Mouse (Mus musculus) v-Abl transformed pro-B cells (cell line): ENCODE measurements around the gene Dlg2.

Source experiments
- in situ Hi-C, 2 experiments: fragments of 400-800 bp; cut with MboI; formaldehyde crosslinking; loops; one replicate each; pipeline ENCODE4 v1.15.1; 2025; ENCODE audit not compliant: unreplicated experiment in 2 of 2

Gene Dlg2

DNA sequence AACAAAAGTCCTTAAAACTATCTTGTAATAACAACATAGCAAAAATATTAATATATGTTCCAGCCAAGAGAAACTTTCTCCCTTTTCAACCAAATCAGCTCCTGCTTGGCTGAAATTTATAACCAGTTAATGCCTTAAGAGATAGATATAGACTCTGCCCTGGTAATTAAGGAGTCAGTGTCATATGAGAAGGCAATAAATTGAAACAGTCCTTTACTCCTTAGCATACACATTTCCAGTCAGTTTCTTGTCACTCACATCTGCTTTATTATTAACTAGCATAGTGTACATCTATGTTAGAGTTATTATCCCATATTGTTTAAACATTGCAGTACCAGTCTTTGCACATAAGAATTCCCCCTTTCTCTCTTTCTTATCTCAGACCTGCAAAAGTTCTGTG is 1197.9 kb downstream of the Dlg2 start:
- in situ Hi-C loops: no loop called here

DNA sequence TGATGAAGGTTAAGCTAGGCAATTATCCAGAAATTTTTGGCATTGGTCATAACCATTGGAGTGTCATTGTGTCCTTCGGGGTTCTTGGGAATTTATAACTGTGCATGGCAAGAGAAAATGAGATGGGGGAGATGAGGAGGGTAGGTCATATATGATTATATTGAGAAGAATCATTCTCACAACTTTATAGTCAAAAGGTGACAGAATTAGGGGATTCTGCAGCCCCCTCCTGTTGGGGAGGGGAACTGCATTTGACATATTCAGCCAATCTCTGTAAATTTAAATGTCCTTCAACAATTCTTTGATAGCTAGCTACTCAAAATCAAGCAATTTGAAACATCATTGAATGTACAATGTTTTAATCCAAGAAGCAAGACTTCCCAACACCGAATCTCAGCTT is 1201.5 kb downstream of the Dlg2 start:
- in situ Hi-C loops: no loop called here

DNA sequence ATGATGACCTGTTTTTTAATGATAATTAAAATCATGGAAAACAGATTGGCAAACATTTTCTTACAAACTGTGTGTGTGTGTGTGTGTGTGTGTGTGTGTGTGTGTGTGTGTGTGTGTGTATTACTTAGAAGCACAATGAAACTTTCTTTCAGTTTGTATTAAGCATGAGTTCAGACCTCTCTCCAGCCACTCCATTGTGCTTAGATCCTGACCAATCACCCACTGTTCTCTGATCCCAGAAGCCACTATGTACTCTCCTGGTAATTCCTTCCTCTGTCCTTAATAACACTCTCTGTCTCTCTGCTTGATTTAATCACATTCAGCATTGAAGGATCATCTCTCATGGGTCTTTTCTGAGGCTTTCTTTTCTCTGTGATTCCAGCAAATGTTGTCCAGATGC is 1211.5 kb downstream of the Dlg2 start:
- in situ Hi-C loops: no loop called here

DNA sequence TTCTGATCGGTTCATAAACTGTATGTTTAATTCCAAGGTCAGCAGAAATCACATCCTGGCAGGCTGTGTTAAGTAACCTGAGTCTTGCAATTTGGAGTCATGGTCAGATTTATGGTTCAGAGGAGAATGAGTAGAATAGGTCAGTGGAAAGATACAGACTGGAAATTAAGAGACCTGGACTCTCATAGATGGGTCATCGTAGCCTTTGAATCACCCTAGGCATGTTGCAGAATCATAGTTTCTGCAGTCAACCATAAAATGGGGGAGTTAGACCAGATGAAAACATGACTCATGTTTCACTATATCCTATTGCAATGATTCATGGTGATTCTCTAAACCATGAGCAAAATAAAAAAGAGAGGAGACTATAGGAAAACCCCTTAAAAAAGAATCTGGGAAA is 1213.4 kb downstream of the Dlg2 start:
- in situ Hi-C loops: no loop called here

DNA sequence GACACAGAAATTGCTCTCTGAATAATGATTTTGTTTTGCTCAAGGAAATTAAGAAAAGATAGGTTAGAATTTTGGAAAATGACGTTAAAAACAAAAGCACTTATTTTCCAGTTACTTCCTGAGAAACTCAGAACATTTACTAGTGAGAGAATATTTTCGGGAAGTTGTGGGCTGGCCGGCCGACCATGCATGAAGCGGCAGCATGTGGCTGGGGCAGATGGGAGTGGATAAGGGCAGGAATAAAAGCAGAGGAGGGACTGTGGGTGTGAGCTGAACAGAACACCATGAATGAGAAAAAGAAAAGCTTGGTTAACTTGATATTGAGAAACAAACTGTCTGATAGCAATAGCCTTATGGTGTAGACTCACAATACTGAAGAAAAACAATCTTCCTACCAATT is 1233.4 kb downstream of the Dlg2 start:
- in situ Hi-C loops: no loop called here

DNA sequence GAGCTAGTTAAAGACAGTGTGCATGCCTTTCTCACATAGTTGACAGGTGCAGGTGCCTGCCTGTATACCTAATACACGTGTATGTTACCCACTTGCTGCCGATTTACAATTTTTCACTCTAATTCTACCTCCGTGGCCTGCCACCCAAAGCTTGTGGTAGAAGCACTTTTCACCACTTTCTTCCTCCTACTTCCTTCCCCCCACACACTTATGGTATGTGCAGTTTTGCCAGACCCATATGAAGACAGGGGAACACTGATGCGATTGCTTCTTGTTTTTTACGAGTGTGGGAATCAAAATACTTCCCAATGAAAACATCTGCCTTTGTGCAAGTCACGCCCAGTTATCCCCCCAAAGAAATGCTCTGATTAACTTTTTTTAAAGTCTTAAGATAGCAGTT is 1234.7 kb downstream of the Dlg2 start:
- in situ Hi-C loops: no loop called here

DNA sequence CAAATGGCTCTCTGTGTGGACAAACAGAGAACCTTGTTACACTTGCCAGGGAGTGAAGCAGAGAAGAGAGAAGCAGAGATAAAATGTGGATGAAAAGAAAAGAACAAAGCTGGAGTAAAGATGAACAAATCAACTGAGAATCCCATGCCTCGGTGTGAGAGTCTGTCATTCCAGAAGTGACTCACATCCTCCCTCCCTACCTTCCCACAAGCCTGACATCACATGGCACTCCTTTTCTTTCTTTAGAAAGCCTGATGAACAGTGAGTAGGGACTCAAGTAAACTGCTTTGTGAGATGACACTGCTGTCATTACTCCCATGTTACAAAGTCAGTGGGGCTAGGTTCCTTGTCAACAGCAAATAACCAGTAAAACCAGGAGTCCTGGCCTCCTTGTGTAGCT is 1239.3 kb downstream of the Dlg2 start:
- in situ Hi-C loops: no loop called here

DNA sequence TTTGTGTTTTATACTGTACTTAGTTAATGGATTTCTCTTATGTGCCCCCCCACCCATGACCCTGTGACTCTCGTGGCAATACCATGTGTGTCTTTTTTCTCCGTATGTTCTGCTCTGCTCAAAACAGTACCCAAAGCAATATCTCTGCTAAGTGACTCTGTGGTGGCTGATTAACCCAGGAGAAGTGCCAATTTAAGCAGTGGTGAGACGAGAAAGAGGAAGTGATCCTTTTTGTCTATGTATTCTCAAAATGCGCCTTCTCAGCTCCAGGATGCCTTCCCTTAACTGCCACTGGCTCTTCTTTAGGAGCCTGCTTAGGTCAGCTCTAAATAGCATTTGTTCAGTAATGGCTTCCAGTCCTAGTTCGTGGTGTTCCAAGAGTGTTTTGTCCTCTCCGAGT is 1240.2 kb downstream of the Dlg2 start:
- in situ Hi-C loops: no loop called here

DNA sequence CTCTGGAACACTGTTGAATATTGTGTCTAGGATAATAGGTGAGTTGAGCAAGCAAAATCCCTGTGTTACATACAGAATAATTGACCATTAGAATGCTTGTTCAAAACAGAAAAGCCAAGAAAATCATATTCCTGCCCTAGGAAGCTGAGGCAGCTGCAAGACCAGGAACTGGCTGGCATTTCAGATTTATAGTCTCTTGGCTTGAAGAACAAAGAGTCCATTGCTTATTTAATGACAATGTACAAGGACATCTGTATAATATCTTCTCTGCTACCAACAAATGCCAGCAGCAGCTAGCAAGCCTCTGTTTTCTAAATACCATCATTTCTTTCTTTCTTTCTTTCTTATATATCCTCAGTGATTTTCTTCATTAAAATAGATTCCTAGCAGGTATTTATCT is 1243.8 kb downstream of the Dlg2 start:
- in situ Hi-C loops: no loop called here

DNA sequence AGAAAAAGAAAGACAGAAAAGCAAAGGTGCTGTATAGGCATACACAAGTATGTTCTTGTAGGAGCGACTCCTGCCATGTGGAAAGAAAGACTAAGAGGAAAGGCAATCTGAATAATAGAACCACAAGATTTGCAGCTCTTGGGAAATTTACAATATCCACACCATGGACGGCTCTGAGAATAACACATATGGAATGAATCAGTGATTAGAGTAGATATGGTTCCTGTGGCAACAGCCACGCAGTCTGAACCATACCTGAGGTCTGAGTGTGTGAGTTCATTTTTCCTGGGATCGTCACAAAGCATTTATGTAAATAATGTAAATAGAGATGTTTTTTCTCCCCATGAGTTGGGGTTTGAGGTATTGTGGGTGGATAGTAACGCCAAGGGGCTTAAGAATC is 1247.9 kb downstream of the Dlg2 start:
- in situ Hi-C loops: no loop called here

DNA sequence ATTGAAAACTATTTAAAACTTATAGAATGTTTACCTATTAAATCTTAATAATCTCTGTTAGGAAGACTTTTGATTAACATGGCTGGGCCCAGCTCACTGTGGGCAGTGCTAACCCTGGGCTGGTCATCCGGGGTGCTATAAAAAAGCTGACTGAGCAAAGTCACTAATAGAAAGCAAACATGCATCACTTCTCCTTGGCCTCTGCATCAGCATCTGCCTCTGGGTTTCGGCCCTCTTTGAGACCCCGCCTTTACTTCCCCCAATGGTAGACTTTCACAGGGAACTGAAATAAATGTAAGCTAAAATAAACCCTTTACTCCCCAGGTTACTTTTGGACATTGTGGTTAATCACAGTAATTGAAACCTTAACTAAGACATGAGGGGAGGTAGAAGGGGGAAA is 1264.3 kb downstream of the Dlg2 start:
- in situ Hi-C loops: no loop called here

DNA sequence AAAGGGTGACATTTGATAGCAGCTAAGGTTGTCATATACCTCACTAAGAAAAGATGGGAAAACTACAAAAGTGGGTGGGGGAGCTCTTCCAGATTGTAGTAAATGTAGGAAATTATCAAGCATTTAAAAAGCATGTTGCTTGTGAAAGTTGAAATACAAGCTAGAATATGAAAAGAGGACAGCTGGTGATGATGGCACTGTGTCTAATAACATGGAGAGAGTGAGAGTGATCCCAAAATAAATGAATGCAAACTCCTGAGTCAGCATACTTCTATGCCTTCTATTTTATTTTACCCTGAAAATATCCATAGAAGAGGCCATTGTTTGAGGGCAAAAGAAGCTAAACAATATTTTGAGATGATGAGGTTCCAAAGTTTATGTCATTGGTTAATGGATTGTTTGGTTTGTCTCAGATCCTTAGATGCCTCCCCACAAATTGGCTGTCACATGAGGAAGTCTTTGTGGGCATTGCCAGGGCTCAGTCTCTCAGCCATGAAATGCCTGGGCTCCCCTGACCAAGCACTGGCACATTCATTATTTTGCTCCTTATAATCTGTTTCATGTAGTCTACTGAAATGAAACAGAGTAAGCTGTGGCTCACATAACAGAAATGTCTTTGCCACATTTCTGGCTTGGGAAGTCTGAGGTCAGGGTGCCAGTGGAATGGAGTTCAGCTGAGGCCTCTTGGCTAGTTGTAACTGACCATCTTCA is 1276.8 kb downstream of the Dlg2 start:
- in situ Hi-C loops: no loop called here

DNA sequence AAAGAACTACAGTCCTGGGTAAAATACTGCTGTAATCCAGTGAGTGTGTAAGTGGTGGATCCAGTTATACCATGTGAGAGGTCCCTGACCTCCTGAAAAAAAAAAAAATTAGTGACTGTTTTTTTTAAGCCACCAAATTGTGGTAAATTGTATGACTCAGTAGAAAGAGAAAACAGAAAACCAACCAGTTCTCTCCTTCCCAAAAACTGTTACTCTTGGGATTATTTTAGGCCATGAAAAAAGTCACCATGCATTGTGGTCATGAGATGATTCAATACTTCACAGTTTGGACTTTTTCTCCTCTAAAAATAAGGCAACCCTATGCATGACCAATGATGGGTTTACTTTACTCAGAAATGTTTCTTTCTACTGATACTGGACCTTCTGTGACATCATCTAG is 1291.2 kb downstream of the Dlg2 start:
- in situ Hi-C loops: no loop called here

DNA sequence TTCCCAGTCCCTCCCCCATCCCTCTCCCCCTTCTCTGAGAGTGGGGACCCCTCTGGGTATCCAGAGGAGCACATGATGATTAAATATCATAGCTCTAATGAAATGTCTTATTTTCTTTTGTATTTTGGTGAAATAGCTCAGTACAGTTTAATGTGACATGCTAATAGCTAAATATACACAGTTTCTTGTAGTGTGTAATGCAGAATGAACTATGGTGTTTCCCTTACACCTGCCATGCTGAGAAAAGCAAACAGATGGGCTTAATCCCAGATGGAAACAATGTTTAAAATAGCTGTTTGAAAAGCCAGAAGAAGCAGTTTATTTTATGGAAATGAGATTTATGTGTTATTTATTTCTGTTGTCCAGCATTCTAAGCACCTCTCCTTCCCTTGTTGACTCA is 1302.2 kb downstream of the Dlg2 start:
- in situ Hi-C loops: no loop called here

DNA sequence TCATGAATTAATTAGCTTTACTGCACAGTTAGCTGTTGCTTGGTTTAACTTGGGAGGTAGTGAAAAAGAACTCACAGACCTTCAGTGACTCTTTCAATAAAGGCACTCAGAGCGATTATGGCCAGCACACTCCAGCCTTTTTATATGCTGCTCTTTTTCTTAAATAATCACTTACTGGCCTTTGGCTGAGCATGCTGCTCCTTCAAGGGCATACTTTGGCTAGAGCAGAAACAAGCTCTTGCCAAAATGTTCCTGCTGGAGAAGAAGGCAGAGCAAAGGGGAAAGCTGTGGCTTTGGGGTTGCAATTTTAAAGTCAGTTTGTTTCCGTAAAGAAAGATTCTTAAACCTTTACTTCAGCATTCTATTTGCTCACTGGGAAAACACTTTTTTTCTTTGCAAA is 1308.1 kb downstream of the Dlg2 start:
- in situ Hi-C loops: no loop called here

DNA sequence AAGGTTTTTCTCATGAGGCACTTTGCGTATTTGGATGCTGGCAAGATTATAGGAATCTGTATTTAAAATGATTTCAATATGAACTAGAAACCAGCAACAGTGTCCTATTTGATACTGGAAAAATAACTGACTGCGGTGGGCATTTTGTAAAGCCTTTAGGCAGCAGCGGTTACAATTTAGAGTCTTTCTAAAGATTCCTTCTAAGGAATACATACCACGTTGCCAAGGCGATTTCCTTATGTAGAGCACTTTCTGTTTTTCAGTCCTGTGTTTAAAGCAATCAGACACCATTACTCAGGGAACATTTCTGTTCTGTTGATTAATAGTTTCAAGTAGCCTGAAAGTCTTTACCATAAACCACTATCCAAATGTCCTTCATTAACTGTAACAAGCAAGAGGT is 1309.0 kb downstream of the Dlg2 start:
- in situ Hi-C loops: no loop called here

DNA sequence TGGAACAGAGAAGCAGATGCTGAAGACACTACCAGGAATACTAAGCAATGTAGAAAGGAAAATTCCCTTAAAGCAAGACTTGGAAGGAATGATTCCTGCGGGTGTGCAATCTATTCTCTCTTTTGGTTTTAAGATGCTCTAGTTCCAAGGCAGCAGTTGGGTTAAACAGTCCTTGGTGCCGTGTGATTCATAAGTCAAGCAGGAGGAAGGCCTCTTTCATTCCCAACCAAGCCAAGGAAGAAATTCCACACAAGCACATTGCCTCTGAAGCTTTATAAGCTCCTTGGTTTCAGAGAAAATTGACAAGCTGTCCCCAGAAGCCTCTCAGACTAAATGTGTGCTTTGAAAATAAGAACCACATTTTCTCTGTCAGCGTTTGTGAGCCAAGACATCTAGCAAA is 1309.4 kb downstream of the Dlg2 start:
- in situ Hi-C loops: no loop called here

DNA sequence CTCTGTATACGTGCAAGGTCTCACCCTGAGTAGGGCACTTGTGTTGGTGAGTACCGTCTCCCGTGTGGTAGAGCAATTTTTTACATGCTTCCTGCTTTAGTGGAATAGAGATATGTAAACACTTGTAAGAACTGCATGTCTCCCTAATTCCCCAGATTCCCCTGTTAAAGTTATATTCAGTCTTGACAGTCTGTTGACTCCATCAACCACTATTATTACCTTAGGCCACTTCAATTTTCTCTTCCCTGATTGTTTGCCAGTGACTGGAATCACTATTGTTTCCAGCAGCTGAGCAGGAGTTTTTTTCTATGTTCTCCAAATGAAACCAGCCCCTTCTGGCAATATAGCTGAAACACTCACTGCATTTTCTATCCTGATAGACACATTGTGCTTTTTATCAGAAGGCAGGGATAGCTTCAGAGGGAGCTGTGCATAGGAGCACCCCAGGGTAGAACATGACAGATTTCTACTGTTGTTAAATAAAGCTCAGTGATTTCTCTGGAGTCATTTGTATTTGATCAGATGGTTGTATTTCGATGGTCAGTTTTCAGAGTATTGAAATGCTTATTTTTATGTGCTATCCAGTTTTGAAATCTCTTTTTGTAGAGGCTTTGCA is 1314.6 kb downstream of the Dlg2 start:
- in situ Hi-C loops: no loop called here

DNA sequence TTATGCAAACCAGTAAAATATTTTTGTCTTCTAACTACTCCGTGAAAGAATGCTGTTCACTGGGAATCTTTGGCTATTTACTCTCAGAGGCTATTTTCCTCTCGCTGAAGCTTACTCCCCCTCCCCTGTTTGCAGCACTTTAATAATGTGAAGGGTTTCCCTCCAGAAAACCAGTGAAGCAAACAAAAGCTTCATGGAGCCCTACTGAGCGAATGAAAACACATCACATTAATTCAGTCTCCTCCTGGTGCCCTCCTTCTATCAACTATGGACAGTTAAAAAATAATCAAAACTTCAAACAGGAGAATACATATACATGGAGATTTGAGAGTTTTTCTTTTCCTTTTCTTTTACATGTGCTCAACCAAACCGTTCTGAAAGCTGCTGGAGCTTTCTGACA is 1330.2 kb downstream of the Dlg2 start:
- in situ Hi-C loops: no loop called here

DNA sequence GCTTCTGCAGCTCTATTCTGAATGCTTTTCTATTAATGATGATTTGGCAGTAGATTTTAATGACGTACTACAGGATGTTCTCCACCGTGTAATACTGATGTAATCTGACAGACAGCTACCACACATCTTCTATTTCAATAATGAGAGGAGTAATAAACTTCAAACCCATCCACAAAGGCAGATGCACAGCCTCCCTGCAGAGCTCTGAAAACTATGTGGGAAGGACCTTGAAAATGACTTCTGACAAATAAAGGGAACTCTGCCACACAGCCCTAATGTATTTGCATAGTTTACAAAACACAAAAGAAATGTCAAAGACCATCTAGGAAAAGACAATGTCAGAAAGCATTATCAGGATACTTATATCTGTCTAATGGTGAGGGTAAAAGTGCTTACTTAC is 1334.3 kb downstream of the Dlg2 start:
- in situ Hi-C loops: no loop called here

DNA sequence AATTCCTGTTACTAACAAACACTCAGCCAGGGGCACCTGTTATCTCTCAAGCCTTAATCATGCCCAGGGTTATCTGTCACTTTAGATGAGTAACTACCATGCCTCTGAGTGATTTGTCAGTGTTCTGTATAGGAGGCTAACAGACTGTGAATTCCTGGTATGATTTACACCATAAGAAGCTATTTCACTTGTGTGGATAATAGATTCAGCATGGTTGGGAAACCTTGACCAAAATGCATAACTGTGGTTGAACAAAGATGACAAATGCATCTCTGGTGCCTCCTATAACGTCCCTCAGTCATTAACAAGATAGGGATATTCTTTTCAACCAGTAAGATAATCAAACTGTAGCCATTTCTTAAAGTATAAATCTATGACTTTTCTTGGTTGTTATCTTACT is 1341.5 kb downstream of the Dlg2 start:
- in situ Hi-C loops: no loop called here

DNA sequence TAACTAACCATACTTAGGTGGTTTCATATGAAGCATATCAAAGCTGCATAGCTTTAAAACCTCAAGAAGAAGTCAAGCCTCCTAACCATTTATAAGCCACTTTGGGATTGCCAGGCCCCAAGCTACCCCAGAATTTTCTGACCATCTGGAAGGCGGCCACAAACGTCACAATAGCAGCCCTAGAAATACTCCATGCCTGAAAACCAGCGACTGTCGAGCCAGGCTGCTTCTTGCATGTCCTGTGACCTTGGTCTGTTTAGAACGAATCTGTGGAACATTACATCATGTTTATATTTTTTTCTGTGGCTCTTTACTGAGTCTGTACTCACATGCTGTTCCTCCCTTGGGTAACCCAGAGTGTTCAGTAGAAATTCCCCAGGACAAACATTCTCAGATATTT is 1355.7 kb downstream of the Dlg2 start:
- in situ Hi-C loops: no loop called here

DNA sequence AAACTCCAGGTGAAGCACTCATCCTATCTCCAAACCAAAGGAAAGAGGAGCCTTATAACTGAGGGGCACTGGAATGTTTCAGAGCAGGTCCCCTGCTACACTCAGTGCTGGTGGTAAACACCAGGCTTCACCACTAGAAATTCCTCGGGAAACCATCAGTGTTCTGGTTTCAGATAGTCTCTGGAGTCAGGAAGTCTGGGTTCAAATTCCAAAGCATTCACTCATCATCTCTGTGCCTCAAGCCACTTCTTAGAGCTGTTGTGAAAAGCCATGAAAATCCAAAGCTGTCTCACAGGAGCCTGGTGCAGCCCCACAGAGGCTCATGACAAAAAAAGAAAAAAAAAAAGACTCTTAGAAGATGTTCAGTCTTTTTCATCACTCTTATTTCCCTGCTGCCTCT is 1369.3 kb downstream of the Dlg2 start:
- in situ Hi-C loops: no loop called here
